Mouse (Mus musculus) kidney, adult 18-20 months (tissue): Measurements from ENCODE around the gene Carns1.
A peak's percentile ranks its signal among the peaks of the same experiment; 100 is the strongest.
"Not testable (repeated sequence)": the region's sequence is repeated elsewhere in the genome, so short reads cannot be mapped to it uniquely, and the experiment has no call there.

Source experiments
- DNase-seq: peaks from one replicate; pipeline ENCODE4 v3.0.0; 2021

Carns1 gene

GRCm38 (mm10) chr19:4129462-4129861 lies 45.8 kb downstream of the Carns1 start:
- no peak for DNase-seq

GRCm38 (mm10) chr19:4126759-4127495 lies 48.4 kb downstream of the Carns1 start:
- DNase-seq, result peak; percentile 20

- DNase-seq, result peak; percentile 97
These were observed 49.3 kb downstream of the Carns1 start, which contains the start of gene Aip for GRCm38 (mm10) chr19:4125741-4126696. TSS of gene Aip (minus strand) at chr19:4125858.

GRCm38 (mm10) chr19:4125268-4125667 lies 50.0 kb downstream of the Carns1 start:
- DNase-seq, result not testable (repeated sequence)

GRCm38 (mm10) chr19:4124432-4124831 lies 50.8 kb downstream of the Carns1 start:
- no peak for DNase-seq

- DNase-seq, result no peak
These were observed 52.6 kb downstream of the Carns1 start for GRCm38 (mm10) chr19:4122411-4123370.

GRCm38 (mm10) chr19:4121896-4122295 lies 53.4 kb downstream of the Carns1 start:
- not testable (repeated sequence) for DNase-seq

- DNase-seq, result peak; percentile 99
These were observed 54.0 kb downstream of the Carns1 start for GRCm38 (mm10) chr19:4121097-4121805.

- no peak for DNase-seq
These were observed 54.8 kb downstream of the Carns1 start for GRCm38 (mm10) chr19:4120496-4120895.

- no peak for DNase-seq
These were observed 55.4 kb downstream of the Carns1 start for GRCm38 (mm10) chr19:4119716-4120487.

GRCm38 (mm10) chr19:4118350-4118749 lies 56.9 kb downstream of the Carns1 start:
- no peak for DNase-seq

- no peak for DNase-seq
These were observed 58.3 kb downstream of the Carns1 start for GRCm38 (mm10) chr19:4117006-4117405.

GRCm38 (mm10) chr19:4115816-4116215 lies 59.5 kb downstream of the Carns1 start:
- DNase-seq, result no peak

- DNase-seq, result no peak
These were observed 60.1 kb downstream of the Carns1 start for GRCm38 (mm10) chr19:4115144-4115543.

GRCm38 (mm10) chr19:4114551-4114950 lies 60.7 kb downstream of the Carns1 start:
- no peak for DNase-seq
